Mouse (Mus musculus): ENCODE results near the gene Fbp1.

DNA sequence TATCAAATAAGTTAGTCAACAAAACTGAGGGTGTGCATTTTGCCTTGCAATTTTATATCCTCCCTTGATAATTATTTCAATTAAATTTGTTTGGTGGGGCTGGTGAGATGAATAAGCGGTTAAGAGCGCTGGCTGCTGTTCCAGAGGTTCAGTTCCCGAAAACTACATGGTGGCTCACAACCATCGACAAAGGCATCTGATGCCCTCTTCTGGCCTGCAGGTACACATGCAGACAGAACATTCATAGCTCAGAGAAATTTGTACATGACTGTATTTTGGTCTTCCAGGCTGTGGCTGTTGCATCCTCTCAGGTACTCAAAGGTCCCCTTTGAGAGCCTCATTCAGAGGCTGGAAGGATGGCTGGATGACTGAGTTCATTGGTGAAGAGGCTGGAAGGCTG is 28.0 kb downstream of the Fbp1 start:
- no peak for TF ChIP-seq POLR2A (IDR thresholded peaks at IDR 0.05; ENCODE audit: low read depth, low read length)
- TF ChIP-seq CTCF (IDR thresholded peaks at IDR 0.05; ENCODE audit: extremely low read depth, insufficient read depth, insufficient read length, insufficient replicate concordance): no peak
